Mouse (Mus musculus): Measurements from ENCODE around the gene Wdr11. TPM values are rescaled to one million over a fixed set of nuclear protein-coding genes. Genes with fewer than 3 reads are reported as not detected.
A peak's percentile ranks its signal among the peaks of the same experiment; 100 is the strongest.

Wdr11 gene
- total and polyA plus RNA-seq, 3 experiments, result 15.9 to 39.4 TPM; not detected in 1

- H3K36me3 ChIP-seq (ENCODE audit: control insufficient read depth in 1 of 2, insufficient read depth in 2 of 2, low read length in 2 of 2), result no peaks in the 10 kb centered on the region
- peaks cover 0 to 4% of the 10 kb centered on the region in 2 experiments; a peak in 1 of 4 replicates for H3K4me1 ChIP-seq (ENCODE audit: control insufficient read depth in 1 of 2, insufficient read depth in 2 of 2, low read length in 2 of 2)
- no peak overlapping the region for H3K9ac ChIP-seq (ENCODE audit: control insufficient read depth, low read depth, low read length, poor library complexity, severe bottlenecking)
- no peaks in the 10 kb centered on the region for H3K27me3 ChIP-seq (ENCODE audit: control insufficient read depth in 1 of 2, insufficient read depth in 2 of 2, low read length in 2 of 2)
- H3K27ac ChIP-seq (ENCODE audit: control insufficient read depth, low read depth, low read length), result no peak overlapping the region
- no peak for DNase-seq (ENCODE audit: low read depth, low spot score)
- H3K4me3 ChIP-seq (ENCODE audit: control insufficient read depth in 1 of 2, insufficient read depth in 1 of 2, low read depth in 2 of 2, low read length in 2 of 2), result no peak overlapping the region
- no peaks in the 10 kb centered on the region for H3K79me2 ChIP-seq (ENCODE audit: control insufficient read depth, insufficient read depth, low read length, poor library complexity)
- no peaks in the 10 kb centered on the region for H3K9me3 ChIP-seq (replicated peaks; ENCODE audit: insufficient read depth, low read length)
- TF ChIP-seq ZNF384 (IDR thresholded peaks at IDR 0.05; ENCODE audit: low read depth, low read length) (no peak), POLR2A (IDR thresholded peaks at IDR 0.05; ENCODE audit: control insufficient read depth in 1 of 2, insufficient read depth in 1 of 2, low read depth in 1 of 2, low read length in 2 of 2, poor library complexity in 1 of 2) (no peak), RCOR1 (IDR thresholded peaks at IDR 0.05; ENCODE audit: low read depth, low read length) (no peak), NRF1 (IDR thresholded peaks at IDR 0.05; ENCODE audit: insufficient read depth, low read depth, low read length, poor library complexity, severe bottlenecking) (no peak), ZMIZ1 (IDR thresholded peaks at IDR 0.05; ENCODE audit: low read depth, low read length) (no peak), MYC (IDR thresholded peaks at IDR 0.05; ENCODE audit: low read depth, low read length) (no peak), CHD1 (IDR thresholded peaks at IDR 0.05; ENCODE audit: low read depth, low read length) (no peak), HCFC1 (IDR thresholded peaks at IDR 0.05; ENCODE audit: low read depth, low read length) (no peak)
These were observed 60.1 kb downstream of the Wdr11 start for GRCm38 (mm10) chr7:129651781-129652180.

GRCm38 (mm10) chr7:129652901-129653460, 61.3 kb downstream of the Wdr11 start:
- no peak for DNase-seq (ENCODE audit: low read depth, low spot score)
- Histone ChIP-seq H3K27me3 (ENCODE audit: control insufficient read depth in 1 of 2, insufficient read depth in 2 of 2, low read length in 2 of 2) (no peaks in the 10 kb centered on the region), H3K27ac (ENCODE audit: control insufficient read depth, low read depth, low read length) (no peak overlapping the region), H3K36me3 (ENCODE audit: control insufficient read depth in 1 of 2, insufficient read depth in 2 of 2, low read length in 2 of 2) (no peaks in the 10 kb centered on the region), H3K79me2 (ENCODE audit: control insufficient read depth, insufficient read depth, low read length, poor library complexity) (no peaks in the 10 kb centered on the region), H3K4me1 (ENCODE audit: control insufficient read depth in 1 of 2, insufficient read depth in 2 of 2, low read length in 2 of 2) (peaks cover 0 to 4% of the 10 kb centered on the region in 2 experiments; a peak in 1 of 4 replicates), H3K4me3 (ENCODE audit: control insufficient read depth in 1 of 2, insufficient read depth in 1 of 2, low read depth in 2 of 2, low read length in 2 of 2) (no peak overlapping the region), H3K9ac (ENCODE audit: control insufficient read depth, low read depth, low read length, poor library complexity, severe bottlenecking) (no peak overlapping the region), H3K9me3 (replicated peaks; ENCODE audit: insufficient read depth, low read length) (no peaks in the 10 kb centered on the region)
- no peak for TF ChIP-seq MAFK (IDR thresholded peaks at IDR 0.05; ENCODE audit: borderline replicate concordance, low read depth, low read length)
- TF ChIP-seq TCF12 (IDR thresholded peaks at IDR 0.05; ENCODE audit: low read depth, low read length), result no peak
- no peak for TF ChIP-seq CHD1 (IDR thresholded peaks at IDR 0.05; ENCODE audit: low read depth, low read length)

- no peaks in the 10 kb centered on the region for H3K27me3 ChIP-seq (ENCODE audit: control insufficient read depth in 1 of 2, insufficient read depth in 2 of 2, low read length in 2 of 2)
- H3K4me3 ChIP-seq (ENCODE audit: control insufficient read depth in 1 of 2, insufficient read depth in 1 of 2, low read depth in 2 of 2, low read length in 2 of 2), result no peak overlapping the region
- peaks cover 0 to 4% of the 10 kb centered on the region in 2 experiments; a peak in 1 of 4 replicates for H3K4me1 ChIP-seq (ENCODE audit: control insufficient read depth in 1 of 2, insufficient read depth in 2 of 2, low read length in 2 of 2)
- TF ChIP-seq SMC3 (IDR thresholded peaks at IDR 0.05; ENCODE audit: low read depth, low read length) (peak; percentile 72), MEF2A (IDR thresholded peaks at IDR 0.05; ENCODE audit: extremely low read depth, insufficient replicate concordance, low read depth, low read length, poor library complexity, severe bottlenecking) (no peak), MAX (IDR thresholded peaks at IDR 0.05; ENCODE audit: low read length) (no peak), CTCF (IDR thresholded peaks at IDR 0.05 in 2 of 3, conservative IDR thresholded peaks at IDR 0.05 in 1 of 3; ENCODE audit: control insufficient read depth in 1 of 3, insufficient read depth in 1 of 3, low read depth in 2 of 3, low read length in 3 of 3, poor library complexity in 1 of 3, severe bottlenecking in 1 of 3) (peak; percentile 84 to 96 (median 95)), ZC3H11A (IDR thresholded peaks at IDR 0.05; ENCODE audit: low read depth, low read length) (peak; percentile 52), TAL1 (IDR thresholded peaks at IDR 0.05; ENCODE audit: low read length) (no peak), RAD21 (IDR thresholded peaks at IDR 0.05; ENCODE audit: low read depth, low read length) (peak; percentile 80)
- H3K9me3 ChIP-seq (replicated peaks; ENCODE audit: insufficient read depth, low read length), result no peaks in the 10 kb centered on the region
- peak; percentile 42 for DNase-seq (ENCODE audit: low read depth, low spot score)
- H3K79me2 ChIP-seq (ENCODE audit: control insufficient read depth, insufficient read depth, low read length, poor library complexity), result no peaks in the 10 kb centered on the region
- no peak overlapping the region for H3K9ac ChIP-seq (ENCODE audit: control insufficient read depth, low read depth, low read length, poor library complexity, severe bottlenecking)
- no peak overlapping the region for H3K27ac ChIP-seq (ENCODE audit: control insufficient read depth, low read depth, low read length)
- no peaks in the 10 kb centered on the region for H3K36me3 ChIP-seq (ENCODE audit: control insufficient read depth in 1 of 2, insufficient read depth in 2 of 2, low read length in 2 of 2)
These were observed 62.2 kb downstream of the Wdr11 start for GRCm38 (mm10) chr7:129653791-129654271.
